Mouse (Mus musculus) frontal cortex, adult (tissue): ENCODE data around the gene Babam2.
A peak's percentile ranks its signal among the peaks of the same experiment; 100 is the strongest.
"Not testable (repeated sequence)": the region's sequence is repeated elsewhere in the genome, so short reads cannot be mapped to it uniquely, and the experiment has no call there.

Experiments used
- ATAC-seq: cut with Nextera tagmentation; 2 replicates; pipeline ENCODE4 v1.9.2; 2017; ENCODE audit warnings: mild to moderate bottlenecking, moderate library complexity, mixed read lengths; ENCODE audit not compliant: low TSS enrichment

Gene Babam2

GRCm38 (mm10) chr5:31934397-31934796, 236.9 kb downstream of the Babam2 start:
- ATAC-seq: no peak

- ATAC-seq: no peak
Measured at GRCm38 (mm10) chr5:31935936-31936335, 238.5 kb downstream of the Babam2 start.

GRCm38 (mm10) chr5:31936523-31936922, 239.0 kb downstream of the Babam2 start:
- ATAC-seq: no peak

- ATAC-seq: no peak
Measured at GRCm38 (mm10) chr5:31940876-31941275, 243.4 kb downstream of the Babam2 start.

- ATAC-seq: no peak
Measured at GRCm38 (mm10) chr5:31947185-31947584, 249.7 kb downstream of the Babam2 start.

GRCm38 (mm10) chr5:31949389-31949788, 251.9 kb downstream of the Babam2 start:
- no peak for ATAC-seq

- ATAC-seq: no peak
Measured at GRCm38 (mm10) chr5:31950532-31950931, 253.0 kb downstream of the Babam2 start.

- no peak for ATAC-seq
Measured at GRCm38 (mm10) chr5:31955184-31955583, 257.7 kb downstream of the Babam2 start.

GRCm38 (mm10) chr5:31956336-31956735, 258.9 kb downstream of the Babam2 start:
- ATAC-seq: no peak

GRCm38 (mm10) chr5:31959886-31960285, 262.4 kb downstream of the Babam2 start:
- ATAC-seq: no peak

- no peak for ATAC-seq
Measured at GRCm38 (mm10) chr5:31961423-31961822, 263.9 kb downstream of the Babam2 start.

- ATAC-seq: no peak
Measured at GRCm38 (mm10) chr5:31962346-31962745, 264.9 kb downstream of the Babam2 start.

- ATAC-seq: no peak
Measured at GRCm38 (mm10) chr5:31963352-31963751, 265.9 kb downstream of the Babam2 start.

GRCm38 (mm10) chr5:31963851-31964250, 266.4 kb downstream of the Babam2 start:
- no peak for ATAC-seq

GRCm38 (mm10) chr5:31966741-31967140, 269.3 kb downstream of the Babam2 start:
- ATAC-seq: 0 out of 2 replicates have a peak, but pooled peaks have one; percentile 31

- no peak for ATAC-seq
Measured at GRCm38 (mm10) chr5:31967526-31967925, 270.0 kb downstream of the Babam2 start.

- ATAC-seq: no peak
Measured at GRCm38 (mm10) chr5:31968046-31968506, 270.6 kb downstream of the Babam2 start.

- not testable (repeated sequence) for ATAC-seq
Measured at GRCm38 (mm10) chr5:31972416-31972815, 274.9 kb downstream of the Babam2 start.

- ATAC-seq: no peak; the same call in 1 of the 2 replicates
Measured at GRCm38 (mm10) chr5:31974614-31975168, 277.2 kb downstream of the Babam2 start.

GRCm38 (mm10) chr5:31982061-31982460, 284.6 kb downstream of the Babam2 start:
- no peak for ATAC-seq

- ATAC-seq: no peak
Measured at GRCm38 (mm10) chr5:31983161-31983560, 285.7 kb downstream of the Babam2 start.

GRCm38 (mm10) chr5:31983817-31984368, 286.4 kb downstream of the Babam2 start:
- ATAC-seq: no peak

GRCm38 (mm10) chr5:31984369-31984961, 287.0 kb downstream of the Babam2 start:
- ATAC-seq: peak; percentile 91
